Mouse (Mus musculus) heart, embryonic 10.5 days (tissue): ENCODE data around the gene Smim10l1. TPM values are rescaled to one million over a fixed set of nuclear protein-coding genes. Genes with fewer than 3 reads are reported as not detected.

ENCODE experiments used
- DNase-seq: peaks from one replicate; pipeline ENCODE4 v3.0.0-alpha.2; 2017; ENCODE audit warnings: low spot score
- H3K27ac ChIP-seq: fragments of 300-500 bp; sonication (generic); 2 replicates; pipeline ENCODE4 v1.5.1; 2016; ENCODE audit warnings: mild to moderate bottlenecking
- H3K27me3 ChIP-seq: fragments of 300-500 bp; sonication (generic); 2 replicates; pipeline ENCODE4 v1.6.1; 2016; ENCODE audit warnings: mild to moderate bottlenecking; ENCODE audit not compliant: poor library complexity, insufficient read depth, severe bottlenecking
- H3K36me3 ChIP-seq: fragments of 300-500 bp; sonication (generic); 2 replicates; pipeline ENCODE4 v1.6.1; 2016; ENCODE audit warnings: mild to moderate bottlenecking, moderate library complexity
- H3K4me1 ChIP-seq: fragments of 300-500 bp; sonication (generic); 2 replicates; pipeline ENCODE4 v1.6.1; 2016; ENCODE audit warnings: mild to moderate bottlenecking
- H3K4me3 ChIP-seq: fragments of 300-500 bp; sonication (generic); 2 replicates; pipeline ENCODE4 v1.5.1; 2016; ENCODE audit warnings: mild to moderate bottlenecking, moderate library complexity
- H3K9me3 ChIP-seq: fragments of 300-500 bp; sonication (generic); 2 replicates; pipeline ENCODE4 v1.6.1; 2016; ENCODE audit warnings: mild to moderate bottlenecking, moderate library complexity
- WGBS: fragments of 180-500 bp; shearing (Covaris S2); methylation state at CpG from one replicate; pipeline ENCODE4 v1.1.7; 2016; 5-methylcytosine and 5-hydroxymethylcytosine counted together
- polyA plus RNA-seq: library from polyadenylated mRNA; unstranded; fragments of >200 nt; fragmentation: Nextera tagmentation; extraction: Ambion mirVana; gene quantifications from 2 replicates; pipeline ENCODE4 v1.2.1, GENCODE M21; 2016

Gene Smim10l1
- 48.1 and 60.1 TPM in 2 replicates for polyA plus RNA-seq

DNA sequence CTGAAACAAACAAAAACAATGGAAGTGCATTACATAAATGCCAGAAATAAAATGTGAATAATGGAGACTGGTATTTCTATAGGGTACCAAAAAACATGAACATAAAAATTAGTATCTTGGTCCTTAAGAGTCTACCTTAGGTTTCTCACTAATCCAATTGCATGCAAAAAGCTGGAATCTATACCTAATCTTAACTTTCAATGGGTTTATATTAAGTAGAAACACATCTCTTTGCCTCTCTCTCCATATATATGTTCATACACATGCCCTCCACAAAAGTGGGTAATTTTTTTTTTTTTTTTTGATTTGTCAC, at the start of gene Smim10l1:
Gene Smim10l1, plus strand, starts transcription at position 301 of the 313 bp plus-strand sequence.
- Histone ChIP-seq H3K27me3 (no peaks in the 10 kb centered on the region), H3K4me1 (no peaks in the 10 kb centered on the region), H3K27ac (peak within 1 kb of the TSS; percentile 99), H3K9me3 (no peaks in the 10 kb centered on the region), H3K4me3 (peak within 1 kb of the TSS; percentile 88), H3K36me3 (peaks cover 10% of the 10 kb centered on the region; the same call in 1 of the 2 replicates)
- DNase-seq: no peak

- Histone ChIP-seq H3K4me3 (no peak within 1 kb of the TSS), H3K27me3 (no peaks in the 10 kb centered on the region), H3K36me3 (no peaks in the 10 kb centered on the region), H3K4me1 (no peaks in the 10 kb centered on the region), H3K9me3 (no peaks in the 10 kb centered on the region), H3K27ac (no peak within 1 kb of the TSS)
- no peak for DNase-seq
Observed at GRCm38 (mm10) chr6:133055716-133056115, 49.0 kb upstream of the Smim10l1 start, which contains the start of gene Tas2r140. Tas2r140 (minus strand) TSS chr6:133055816.

GRCm38 (mm10) chr6:133092226-133092625, 12.5 kb upstream of the Smim10l1 start:
- whole genome bisulfite sequencing: 82% methylated on average over 8 of the region's 8 CpGs
- H3K9me3 ChIP-seq: no peaks in the 10 kb centered on the region

DNA sequence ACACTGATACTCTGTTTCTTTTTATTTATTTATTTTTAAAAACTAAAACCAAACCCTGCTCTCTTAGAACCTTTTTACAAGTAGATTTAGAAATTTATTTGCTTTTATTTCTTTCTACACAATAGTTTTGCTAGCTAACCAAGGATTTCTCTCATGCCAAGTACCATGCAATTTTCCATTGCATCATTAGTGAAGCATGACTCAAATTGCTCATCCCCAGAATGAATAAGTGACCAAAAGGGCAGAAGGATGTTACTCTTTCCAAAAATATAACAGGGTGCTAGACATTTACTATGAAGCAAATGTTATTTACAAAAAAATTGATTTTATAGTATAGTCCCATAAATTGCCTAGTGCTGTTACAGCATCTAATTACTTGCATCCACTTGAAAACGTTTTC, 2.3 kb upstream of the Smim10l1 start:
- no peaks in the 10 kb centered on the region for H3K4me1 ChIP-seq
- WGBS: 55% methylated on average over 1 of the region's 1 CpGs

More at GRCm38 (mm10) chr6:133092226-133092625, 12.5 kb upstream of the Smim10l1 start:
- no peak for DNase-seq
- Histone ChIP-seq H3K4me3 (no peak overlapping the region), H3K4me1 (no peaks in the 10 kb centered on the region), H3K27ac (no peak overlapping the region), H3K27me3 (no peaks in the 10 kb centered on the region), H3K36me3 (no peaks in the 10 kb centered on the region)

GRCm38 (mm10) chr6:133104922-133105859, 482 bp downstream of the Smim10l1 start:
- peak; percentile 95 for DNase-seq
- no peaks in the 10 kb centered on the region for H3K4me1 ChIP-seq
- peak overlapping the region; percentile 99 for H3K27ac ChIP-seq
- peaks cover 16% of the 10 kb centered on the region; the same call in 1 of the 2 replicates for H3K36me3 ChIP-seq
- peak overlapping the region; percentile 88 for H3K4me3 ChIP-seq
- WGBS: 2% methylated on average over 62 of the region's 62 CpGs
- H3K9me3 ChIP-seq: no peaks in the 10 kb centered on the region
- H3K27me3 ChIP-seq: no peaks in the 10 kb centered on the region

More for the DNA sequence above, 2.3 kb upstream of the Smim10l1 start:
- H3K27me3 ChIP-seq: no peaks in the 10 kb centered on the region
- H3K27ac ChIP-seq: no peak overlapping the region
- H3K36me3 ChIP-seq: no peaks in the 10 kb centered on the region
- DNase-seq: no peak
- no peak overlapping the region for H3K4me3 ChIP-seq
- H3K9me3 ChIP-seq: no peaks in the 10 kb centered on the region

Other genes with a start within 250 kb of the Smim10l1 start
- not detected in 2 replicates for gene Tas2r116, start 249.5 kb upstream of the Smim10l1 start, polyA plus RNA-seq
- not detected in 2 replicates for gene Tas2r110, start 236.9 kb upstream of the Smim10l1 start, polyA plus RNA-seq
- gene Tas2r113, start 211.9 kb upstream of the Smim10l1 start, polyA plus RNA-seq: not detected in 2 replicates
- not detected in 2 replicates for gene Tas2r125, start 195.3 kb upstream of the Smim10l1 start, polyA plus RNA-seq
- not detected in 2 replicates for gene Tas2r129, start 153.8 kb upstream of the Smim10l1 start, polyA plus RNA-seq
- gene Tas2r131, start 147.0 kb upstream of the Smim10l1 start, polyA plus RNA-seq: not detected in 2 replicates
- gene Tas2r109, start 123.9 kb upstream of the Smim10l1 start, polyA plus RNA-seq: not detected in 2 replicates
- not detected in 2 replicates for gene Tas2r103, start 67.8 kb upstream of the Smim10l1 start, polyA plus RNA-seq
- not detected in 2 replicates for gene Tas2r140, start 49.1 kb upstream of the Smim10l1 start, polyA plus RNA-seq
- not detected in 2 replicates for gene 5530400C23Rik, start 187.3 kb downstream of the Smim10l1 start, polyA plus RNA-seq